Comparison of ENCODE assay signal across 1 mouse cellular context in the genomic region with DNA sequence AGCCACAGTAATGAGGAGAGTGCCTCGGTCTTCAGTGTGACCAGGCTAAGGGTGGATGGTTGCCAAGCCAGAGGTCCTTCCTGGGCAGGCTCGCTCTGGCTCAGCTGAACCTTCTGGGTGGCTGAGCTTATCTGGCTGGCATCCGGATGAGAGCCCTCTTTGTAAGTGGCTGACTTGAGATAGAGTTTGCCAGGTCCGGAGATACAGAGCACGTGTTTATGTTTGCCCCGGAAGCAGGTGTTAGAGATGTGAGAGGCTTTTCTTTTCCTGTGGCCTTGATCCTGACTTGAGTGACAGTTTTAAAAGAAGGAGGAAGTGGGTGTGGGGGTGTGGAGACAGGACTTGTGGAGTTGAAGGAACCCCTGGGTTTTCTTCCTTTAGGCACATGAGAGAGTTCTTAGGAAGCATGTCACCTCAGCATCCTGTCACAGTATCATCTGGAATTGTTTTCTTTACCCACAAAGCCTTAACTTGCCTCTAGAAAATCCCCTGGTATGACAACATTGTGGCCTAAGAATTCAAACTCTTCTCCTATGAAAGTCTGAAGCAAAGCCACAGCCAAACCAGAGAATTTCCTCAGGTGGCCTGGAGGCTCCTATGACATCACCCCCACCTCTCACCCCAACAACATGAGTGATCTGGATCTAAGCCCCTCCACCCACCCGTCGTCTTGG.
TF ChIP-seq lines count a peak whose summit lies in the region.

No protein-coding gene starts in this region.

TF ChIP-seq in MEL, 35 proteins besides CTCF, POLR2A, EP300 and RAD21 (continued from another document):
- TF ChIP-seq GATA1 (IDR thresholded peaks at IDR 0.05; ENCODE audit: low read depth, low read length) (peak; percentile 54), MEF2A (IDR thresholded peaks at IDR 0.05; ENCODE audit: extremely low read depth, insufficient replicate concordance, low read depth, low read length, poor library complexity, severe bottlenecking) (no peak), UBTF (IDR thresholded peaks at IDR 0.05; ENCODE audit: borderline replicate concordance, insufficient read depth, low read depth, low read length) (no peak), RCOR1 (IDR thresholded peaks at IDR 0.05; ENCODE audit: low read depth, low read length) (no peak), MYB (IDR thresholded peaks at IDR 0.05; ENCODE audit: low read depth, low read length) (no peak), POLR2AphosphoS5 (IDR thresholded peaks at IDR 0.05; ENCODE audit: borderline replicate concordance, low read depth, low read length) (no peak), CHD2 (IDR thresholded peaks at IDR 0.05; ENCODE audit: low read length) (no peak), SIN3A (IDR thresholded peaks at IDR 0.05; ENCODE audit: low read length) (peak; percentile 81), ZMIZ1 (IDR thresholded peaks at IDR 0.05; ENCODE audit: low read depth, low read length) (no peak), MXI1 (IDR thresholded peaks at IDR 0.05; ENCODE audit: low read depth, low read length) (peak; percentile 64; the same call in 1 of the 2 replicates), TAL1 (IDR thresholded peaks at IDR 0.05; ENCODE audit: low read length) (peak; percentile 74), ELF1 (IDR thresholded peaks at IDR 0.05; ENCODE audit: low read depth, low read length) (peak; percentile 38; the same call in 1 of the 2 replicates), NELFE (IDR thresholded peaks at IDR 0.05; ENCODE audit: low read depth, low read length) (no peak), MAX (IDR thresholded peaks at IDR 0.05; ENCODE audit: low read length) (peak; percentile 59; the same call in 1 of the 2 replicates), ZC3H11A (IDR thresholded peaks at IDR 0.05; ENCODE audit: low read depth, low read length) (no peak), MYC (IDR thresholded peaks at IDR 0.05; ENCODE audit: low read depth, low read length) (0 out of 2 replicates have a peak, but pooled peaks have one; percentile 55), TCF12 (IDR thresholded peaks at IDR 0.05; ENCODE audit: low read depth, low read length) (peak; percentile 80)
